In the genomic region with DNA sequence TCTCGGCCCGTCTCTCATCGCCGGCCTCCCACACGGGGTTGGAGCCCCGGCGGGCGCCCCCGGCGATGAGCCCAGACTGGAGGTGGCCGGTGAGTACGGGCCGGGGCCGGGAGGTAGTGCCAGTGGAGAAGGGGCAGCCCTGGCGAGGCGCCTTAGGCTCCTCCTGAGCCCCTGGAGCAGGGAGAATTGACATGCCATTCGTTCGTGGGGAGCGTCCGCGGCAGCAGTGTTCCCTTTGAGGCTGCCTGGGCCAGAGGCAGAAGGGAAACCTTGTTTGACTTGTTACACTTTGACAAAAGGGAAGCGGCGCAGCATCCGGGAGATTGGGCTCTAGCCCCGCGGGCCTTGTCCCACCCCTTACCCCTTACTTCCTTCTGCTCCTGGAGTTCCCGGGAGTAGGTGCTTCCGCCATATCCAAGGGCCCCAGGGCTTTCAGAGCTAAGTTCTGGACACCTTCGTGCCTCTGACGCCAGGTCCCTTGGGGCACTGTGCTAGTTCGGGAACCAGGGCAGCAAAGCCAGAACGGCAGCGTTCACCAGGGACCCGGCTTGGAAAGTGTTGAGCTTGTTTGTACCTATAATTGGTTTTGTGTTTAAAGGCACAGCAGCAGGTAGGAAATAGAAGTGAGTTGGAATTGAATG, we compare ENCODE assay signal across 8 mouse cellular contexts. TPM values are rescaled to one million over a fixed set of nuclear protein-coding genes. Genes with fewer than 3 reads are reported as not detected.
A peak's percentile ranks its signal among the peaks of the same experiment; 100 is the strongest.
DNase-seq lines count a peak whose midpoint lies in the region; ATAC-seq and TF ChIP-seq lines count a peak whose summit lies in the region.

No protein-coding gene starts in this region.

- ATAC-seq in hindbrain, embryonic 16.5 days: no peak
- no peak for ATAC-seq in limb, embryonic 13.5 days (ENCODE audit: low FRiP score, low read depth)
- 0 out of 2 replicates have a peak, but pooled peaks have one; percentile 2 for ATAC-seq in midbrain, embryonic 12.5 days (ENCODE audit: low FRiP score, low read depth)

- DNase-seq in left cerebral cortex, adult 2 months (ENCODE audit: extremely low spot score in 1 of 2, low spot score in 2 of 2): peak in 1 of 2 experiments; percentile 29
- no peak for DNase-seq in left cerebral cortex, adult 11 months (ENCODE audit: low spot score)
- peak; percentile 69 for DNase-seq in cerebellum, adult 11-12 months
- peak; percentile 56 for DNase-seq in gastrocnemius, adult 2 months
- peak; percentile 68 to 71 for DNase-seq in spleen, postnatal 10 days (ENCODE audit: low spot score in 2 of 2)

- H3K36me3 ChIP-seq in hindbrain, embryonic 16.5 days (ENCODE audit: control insufficient read depth, insufficient read depth, low read length): peaks cover 2% of the 10 kb centered on the region; the same call in 1 of the 2 replicates
- H3K36me3 ChIP-seq in limb, embryonic 13.5 days: peaks cover 21% of the 10 kb centered on the region
- peaks cover 20% of the 10 kb centered on the region for H3K36me3 ChIP-seq in midbrain, embryonic 12.5 days

- intact Hi-C loops in left cerebral cortex, adult 2 months (cut with DNase I): loop anchor here (5.0 kb wide), 2 partner anchors 70 to 260 kb away; a partner anchor contains a TSS
- intact Hi-C loops in gastrocnemius, adult 2 months (cut with DNase I): loop anchor here (2.0 to 5.0 kb wide), 2 partner anchors 15 to 270 kb away; no protein-coding TSS in a partner anchor

- under 1% methylated on average over 31 of the region's 34 CpGs for WGBS in hindbrain, embryonic 16.5 days
- WGBS in limb, embryonic 13.5 days: under 1% methylated on average over 28 of the region's 34 CpGs
- WGBS in midbrain, embryonic 12.5 days: under 1% methylated on average over 34 of the region's 34 CpGs

- peaks cover 18% of the 10 kb centered on the region for H3K4me1 ChIP-seq in hindbrain, embryonic 16.5 days (ENCODE audit: control insufficient read depth, insufficient read depth, low read depth, low read length)
- H3K4me1 ChIP-seq in limb, embryonic 13.5 days: peaks cover 18% of the 10 kb centered on the region
- H3K4me1 ChIP-seq in midbrain, embryonic 12.5 days: peaks cover 26% of the 10 kb centered on the region

- H3K27ac ChIP-seq in left cerebral cortex, adult 2 months: peak overlapping the region; percentile 100
- H3K27ac ChIP-seq in gastrocnemius, adult 2 months: peak overlapping the region; percentile 100
- H3K27ac ChIP-seq in hindbrain, embryonic 16.5 days (ENCODE audit: low read depth, low read length): peak overlapping the region; percentile 99
- peak overlapping the region; percentile 96; the same call in 1 of the 2 replicates for H3K27ac ChIP-seq in limb, embryonic 13.5 days
- H3K27ac ChIP-seq in midbrain, embryonic 12.5 days (replicated peaks): peak overlapping the region; percentile 99

- H3K9ac ChIP-seq in hindbrain, embryonic 16.5 days (ENCODE audit: low read depth, low read length): peak overlapping the region; percentile 96
- peak overlapping the region; percentile 99 for H3K9ac ChIP-seq in limb, embryonic 13.5 days
- H3K9ac ChIP-seq in midbrain, embryonic 12.5 days (replicated peaks): peak overlapping the region; percentile 97

- no peaks in the 10 kb centered on the region for H3K27me3 ChIP-seq in hindbrain, embryonic 16.5 days (replicated peaks; ENCODE audit: control insufficient read depth, insufficient read depth, low read length)
- H3K27me3 ChIP-seq in limb, embryonic 13.5 days: no peaks in the 10 kb centered on the region
- no peaks in the 10 kb centered on the region for H3K27me3 ChIP-seq in midbrain, embryonic 12.5 days

- peak overlapping the region; percentile 99 for H3K4me2 ChIP-seq in hindbrain, embryonic 16.5 days (ENCODE audit: low read length)
- H3K4me2 ChIP-seq in limb, embryonic 13.5 days (replicated peaks): peak overlapping the region; percentile 100
- peak overlapping the region; percentile 99 for H3K4me2 ChIP-seq in midbrain, embryonic 12.5 days (replicated peaks)

- H3K9me3 ChIP-seq in hindbrain, embryonic 16.5 days (ENCODE audit: control insufficient read depth, low read length): no peaks in the 10 kb centered on the region
- no peaks in the 10 kb centered on the region for H3K9me3 ChIP-seq in limb, embryonic 13.5 days
- H3K9me3 ChIP-seq in midbrain, embryonic 12.5 days: no peaks in the 10 kb centered on the region

- H3K4me3 ChIP-seq in left cerebral cortex, adult 2 months: peak overlapping the region; percentile 93
- peak overlapping the region; percentile 94 for H3K4me3 ChIP-seq in gastrocnemius, adult 2 months
- H3K4me3 ChIP-seq in hindbrain, embryonic 16.5 days (ENCODE audit: low read length): peak overlapping the region; percentile 83
- peak overlapping the region; percentile 96 for H3K4me3 ChIP-seq in limb, embryonic 13.5 days
- peak overlapping the region; percentile 99 for H3K4me3 ChIP-seq in midbrain, embryonic 12.5 days

- TF ChIP-seq CTCF in left cerebral cortex, adult 2 months (IDR thresholded peaks at IDR 0.05): no peak
- TF ChIP-seq CTCF in gastrocnemius, adult 2 months (IDR thresholded peaks at IDR 0.05): no peak

RNA-seq across cellular contexts. Expression of a gene that starts 0.7 kb away (rescaled TPM):
- 10 to 100 TPM; 31.0 to 32.9 TPM for total RNA-seq in left cerebral cortex, adult 2 months (2021)
- total RNA-seq in gastrocnemius, adult 2 months (2021): 10 to 100 TPM; 10.2 to 10.3 TPM
- 12.4 and 15.5 TPM in 2 replicates for polyA plus RNA-seq in hindbrain, embryonic 16.5 days (2015; fragmentation: Nextera tagmentation; extraction: Ambion mirVana)
- polyA plus RNA-seq in limb, embryonic 13.5 days (2015; fragmentation: Nextera tagmentation; extraction: Ambion mirVana): 19.2 and 19.3 TPM in 2 replicates
- 29.6 and 31.2 TPM in 2 replicates for polyA plus RNA-seq in midbrain, embryonic 12.5 days (2016; fragmentation: Nextera tagmentation; extraction: Ambion mirVana)

RNA-seq across cellular contexts. Expression of a gene that starts 19.2 kb away (rescaled TPM):
- 1 to 10 TPM; 6.1 to 7.6 TPM for total RNA-seq in left cerebral cortex, adult 2 months (2021)
- total RNA-seq in gastrocnemius, adult 2 months (2021): 1 to 10 TPM; 3.9 to 5.2 TPM
- 7.0 and 10.6 TPM in 2 replicates for polyA plus RNA-seq in hindbrain, embryonic 16.5 days (2015; fragmentation: Nextera tagmentation; extraction: Ambion mirVana)
- 14.7 and 15.7 TPM in 2 replicates for polyA plus RNA-seq in limb, embryonic 13.5 days (2015; fragmentation: Nextera tagmentation; extraction: Ambion mirVana)
- 11.7 and 13.6 TPM in 2 replicates for polyA plus RNA-seq in midbrain, embryonic 12.5 days (2016; fragmentation: Nextera tagmentation; extraction: Ambion mirVana)

RNA-seq across cellular contexts. Expression of a gene that starts 25.5 kb away (rescaled TPM):
- 10 to 100 TPM; 75.7 to 80.5 TPM for total RNA-seq in left cerebral cortex, adult 2 months (2021)
- not detected for total RNA-seq in gastrocnemius, adult 2 months (2021)
- polyA plus RNA-seq in hindbrain, embryonic 16.5 days (2015; fragmentation: Nextera tagmentation; extraction: Ambion mirVana): 9.1 and 9.6 TPM in 2 replicates
- 0.32 and 0.38 TPM in 2 replicates for polyA plus RNA-seq in limb, embryonic 13.5 days (2015; fragmentation: Nextera tagmentation; extraction: Ambion mirVana)
- 0.22 and 0.34 TPM in 2 replicates for polyA plus RNA-seq in midbrain, embryonic 12.5 days (2016; fragmentation: Nextera tagmentation; extraction: Ambion mirVana)

RNA-seq across cellular contexts. Expression of a gene that starts 36.2 kb away (rescaled TPM):
- 100 to 1,000 TPM; 115 to 121 TPM for total RNA-seq in left cerebral cortex, adult 2 months (2021)
- 10 to 100 TPM; 39.3 to 39.5 TPM for total RNA-seq in gastrocnemius, adult 2 months (2021)
- polyA plus RNA-seq in hindbrain, embryonic 16.5 days (2015; fragmentation: Nextera tagmentation; extraction: Ambion mirVana): 119 and 128 TPM in 2 replicates
- polyA plus RNA-seq in limb, embryonic 13.5 days (2015; fragmentation: Nextera tagmentation; extraction: Ambion mirVana): 97.9 and 100 TPM in 2 replicates
- 66.5 and 67.4 TPM in 2 replicates for polyA plus RNA-seq in midbrain, embryonic 12.5 days (2016; fragmentation: Nextera tagmentation; extraction: Ambion mirVana)
